Mouse (Mus musculus) bone marrow macrophage, adult 2 months (primary cell): ENCODE measurements around the gene Krt71. TPM values are rescaled to one million over a fixed set of nuclear protein-coding genes. Genes with fewer than 3 reads are reported as not detected.
"Not testable (repeated sequence)": the region's sequence is repeated elsewhere in the genome, so short reads cannot be mapped to it uniquely, and the experiment has no call there.

Source experiments
- H3K27ac ChIP-seq: 2 replicates; pipeline ENCODE4 v1.5.1; 2012; ENCODE audit warnings: low read depth, low read length; ENCODE audit not compliant: insufficient read depth
- H3K4me1 ChIP-seq: 2 replicates; pipeline ENCODE4 v1.6.1; 2012; ENCODE audit warnings: low read length; ENCODE audit not compliant: control insufficient read depth, insufficient read depth
- H3K4me3 ChIP-seq: 2 replicates; pipeline ENCODE4 v1.5.1; 2012; ENCODE audit warnings: mild to moderate bottlenecking, low read length, moderate library complexity; ENCODE audit not compliant: insufficient read depth
- CTCF ChIP-seq: IDR thresholded peaks from 2 replicates; pipeline ENCODE4 v1.5.1; 2012; ENCODE audit warnings: low read depth, mild to moderate bottlenecking, low read length, moderate library complexity
- POLR2A ChIP-seq: IDR thresholded peaks from 2 replicates; pipeline ENCODE4 v1.6.1; 2012; ENCODE audit warnings: mild to moderate bottlenecking, low read depth, low read length, borderline replicate concordance
- polyA plus RNA-seq: library from polyadenylated mRNA; stranded (reverse); fragments of >200 nt; gene quantifications from 2 replicates; pipeline ENCODE4 v1.2.4, GENCODE M21; 2012; ENCODE audit not compliant: missing spikeins, insufficient read depth, insufficient read length

Gene Krt71
- polyA plus RNA-seq, 1 experiment, result not detected

GRCm38 (mm10) chr15:101694207-101694606 lies 48.7 kb downstream of the Krt71 start, which contains the start of gene Krt6a:
TSS of gene Krt6a (minus strand) at chr15:101694307.
- Histone ChIP-seq H3K4me1 (no peaks in the 10 kb centered on the region), H3K4me3 (no peak within 1 kb of the TSS)
- TF ChIP-seq POLR2A (no peak), CTCF (no peak)

GRCm38 (mm10) chr15:101690460-101690859 lies 52.4 kb downstream of the Krt71 start:
- not testable (repeated sequence) for H3K4me1 ChIP-seq, H3K27ac ChIP-seq

More at GRCm38 (mm10) chr15:101694207-101694606, 48.7 kb downstream of the Krt71 start, which contains the start of gene Krt6a:
- no peak within 1 kb of the TSS for H3K27ac ChIP-seq

GRCm38 (mm10) chr15:101688161-101688560 lies 54.7 kb downstream of the Krt71 start:
- H3K27ac ChIP-seq, result no peak overlapping the region
- H3K4me1 ChIP-seq, result no peaks in the 10 kb centered on the region
- TF ChIP-seq CTCF, result no peak
- TF ChIP-seq POLR2A, result no peak
- no peak overlapping the region for H3K4me3 ChIP-seq

More at GRCm38 (mm10) chr15:101690460-101690859, 52.4 kb downstream of the Krt71 start:
- H3K4me3 ChIP-seq, result not testable (repeated sequence)

Other genes starting within 250 kb of the Krt71 start
- gene Gm49425, start 225.8 kb downstream of the Krt71 start, polyA plus RNA-seq, result not detected in 2 replicates
- gene Krt84, start 210.3 kb downstream of the Krt71 start, polyA plus RNA-seq, result not detected in 2 replicates
- gene Krt82, start 192.4 kb downstream of the Krt71 start, polyA plus RNA-seq, result not detected in 2 replicates
- not detected in 2 replicates for gene Krt90, start 180.2 kb downstream of the Krt71 start, polyA plus RNA-seq
- gene Krt75, start 169.2 kb downstream of the Krt71 start, polyA plus RNA-seq, result not detected in 2 replicates
- gene Gm5414, start 114.9 kb downstream of the Krt71 start, polyA plus RNA-seq, result not detected in 2 replicates
- gene Gm5478, start 95.7 kb downstream of the Krt71 start, polyA plus RNA-seq, result not detected in 2 replicates
- gene Krt6b, start 62.8 kb downstream of the Krt71 start, polyA plus RNA-seq, result not detected in 2 replicates
- not detected in 2 replicates for gene Krt6a, start 48.8 kb downstream of the Krt71 start, polyA plus RNA-seq
- 0.36 TPM in 1 of 2 replicates, not detected in the other for gene Krt5, start 30.2 kb downstream of the Krt71 start, polyA plus RNA-seq
- not detected in 2 replicates for gene Krt72, start 43.4 kb upstream of the Krt71 start, polyA plus RNA-seq
- gene Krt73, start 59.2 kb upstream of the Krt71 start, polyA plus RNA-seq, result not detected in 2 replicates
- gene Krt2, start 75.1 kb upstream of the Krt71 start, polyA plus RNA-seq, result not detected in 2 replicates
- not detected in 2 replicates for gene Krt1, start 107.7 kb upstream of the Krt71 start, polyA plus RNA-seq
- 0.19 and 0.27 TPM in 2 replicates for gene Krt77, start 126.6 kb upstream of the Krt71 start, polyA plus RNA-seq
- not detected in 2 replicates for gene Krt76, start 149.8 kb upstream of the Krt71 start, polyA plus RNA-seq
- gene Krt4, start 181.6 kb upstream of the Krt71 start, polyA plus RNA-seq, result not detected in 2 replicates
- gene Krt79, start 197.2 kb upstream of the Krt71 start, polyA plus RNA-seq, result not detected in 2 replicates
- not detected in 2 replicates for gene Krt78, start 211.2 kb upstream of the Krt71 start, polyA plus RNA-seq